Mouse (Mus musculus) brain, embryonic 14.5 days (tissue): ENCODE results near the gene Guca2a. TPM values are rescaled to one million over a fixed set of nuclear protein-coding genes. Genes with fewer than 3 reads are reported as not detected.
"Not testable (repeated sequence)": the region's sequence is repeated elsewhere in the genome, so short reads cannot be mapped to it uniquely, and the experiment has no call there.

Source experiments
- DNase-seq: peaks from one replicate; pipeline ENCODE4 v3.0.0-alpha.2; 2011; ENCODE audit warnings: low read depth
- CTCF ChIP-seq: fragments of 200-500 bp; IDR thresholded peaks from 2 replicates; pipeline ENCODE4 v1.5.1; 2012; ENCODE audit warnings: inconsistent platforms, mild to moderate bottlenecking, moderate library complexity, borderline replicate concordance; ENCODE audit not compliant: insufficient read depth, insufficient read length; ENCODE audit errors: extremely low read depth
- POLR2A ChIP-seq: fragments of 200-500 bp; IDR thresholded peaks from 2 replicates; pipeline ENCODE4 v1.6.1; 2012; ENCODE audit warnings: mild to moderate bottlenecking, inconsistent platforms, borderline replicate concordance; ENCODE audit not compliant: poor library complexity, insufficient read depth, insufficient read length, severe bottlenecking; ENCODE audit errors: extremely low read depth
- polyA plus RNA-seq: library from polyadenylated mRNA; depleted of rRNA; stranded (reverse); fragments of >200 nt; gene quantifications from 2 replicates; pipeline ENCODE4 v1.2.3, GENCODE M21; 2012

The Guca2a gene
- polyA plus RNA-seq, 1 experiment = 0.16 TPM

DNA sequence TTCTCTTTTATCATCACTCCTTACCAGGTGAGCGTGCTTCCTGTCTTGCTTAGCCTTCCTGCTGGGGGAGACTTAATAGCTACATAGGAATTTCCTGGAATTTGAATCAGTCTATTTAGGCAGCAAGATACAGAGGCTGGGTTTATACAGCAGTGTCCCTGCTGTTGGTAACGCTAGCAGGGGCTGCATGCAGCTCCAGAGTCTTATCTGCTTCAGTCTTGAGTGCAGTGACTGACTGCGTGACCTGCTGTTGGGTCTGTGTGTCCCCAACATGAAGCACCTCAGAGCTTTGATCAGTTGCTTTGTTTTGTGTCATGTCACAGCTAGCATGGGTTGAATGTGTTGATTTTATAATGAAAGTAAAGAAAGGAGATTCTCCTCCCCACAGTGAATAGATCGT lies 10.2 kb upstream of the Guca2a start:
- peak; percentile 35 for DNase-seq

DNA sequence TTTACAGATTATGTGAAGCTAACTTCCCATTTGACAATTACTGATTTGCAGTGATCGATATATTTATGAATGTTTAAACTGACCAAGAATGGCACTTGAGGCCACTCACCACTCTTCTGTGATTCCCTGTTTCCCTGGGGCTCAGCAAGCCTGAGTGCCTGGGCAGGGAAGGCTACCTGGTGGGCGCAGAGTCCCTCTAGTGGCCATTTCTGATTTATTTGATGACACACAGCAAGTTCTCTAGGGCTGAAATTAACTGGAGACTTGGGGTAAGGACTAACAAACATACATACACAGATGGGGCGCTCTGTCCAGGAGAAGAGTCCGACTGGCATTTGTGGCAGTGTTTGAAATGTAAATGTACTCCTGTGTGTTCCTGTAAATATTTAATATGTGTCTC lies 9.1 kb upstream of the Guca2a start:
- DNase-seq = not testable (repeated sequence)

More for the DNA sequence above, 10.2 kb upstream of the Guca2a start:
- no peak for TF ChIP-seq POLR2A
- TF ChIP-seq CTCF = no peak

DNA sequence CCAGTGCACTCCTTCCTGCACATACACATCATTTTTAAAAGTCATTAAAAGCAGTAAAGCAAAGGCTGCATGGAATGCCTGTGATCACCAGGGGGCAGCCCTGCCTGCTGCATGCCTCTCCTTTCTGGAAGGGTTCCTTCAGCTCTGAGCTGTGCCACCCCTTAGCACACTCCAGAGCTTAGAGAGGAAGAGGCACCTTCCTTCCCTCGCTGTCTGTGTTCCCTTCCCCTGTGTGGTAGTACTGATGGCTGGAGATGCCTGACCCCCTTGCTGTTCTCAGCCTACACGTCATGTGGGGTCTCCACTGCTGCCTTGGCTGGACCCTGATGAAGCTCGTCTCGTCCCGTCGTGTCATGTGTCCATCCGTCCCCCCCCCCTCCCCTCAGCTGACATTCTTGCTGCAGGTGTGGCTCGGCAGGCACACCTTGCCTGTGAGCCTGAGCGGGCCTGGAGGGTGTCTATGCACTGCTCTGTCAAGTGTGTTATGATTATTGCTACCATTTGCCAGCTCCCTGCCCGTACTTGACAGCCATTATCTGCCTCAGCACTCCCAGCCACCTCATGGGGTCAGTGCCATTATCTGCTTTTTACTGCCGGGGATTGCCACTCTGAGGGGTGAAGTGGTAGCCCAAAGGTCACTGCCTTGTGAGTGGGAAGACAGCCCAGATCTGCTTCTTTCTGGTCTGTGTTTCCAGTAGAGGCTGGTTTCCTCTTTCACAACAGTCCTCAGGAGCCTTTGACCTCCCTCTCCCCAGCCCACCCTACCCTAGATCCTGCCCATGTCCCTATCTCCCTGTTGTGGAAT lies 6.2 kb upstream of the Guca2a start:
- TF ChIP-seq CTCF (peak; percentile 73), POLR2A (no peak)
- peak; percentile 70 for DNase-seq

DNA sequence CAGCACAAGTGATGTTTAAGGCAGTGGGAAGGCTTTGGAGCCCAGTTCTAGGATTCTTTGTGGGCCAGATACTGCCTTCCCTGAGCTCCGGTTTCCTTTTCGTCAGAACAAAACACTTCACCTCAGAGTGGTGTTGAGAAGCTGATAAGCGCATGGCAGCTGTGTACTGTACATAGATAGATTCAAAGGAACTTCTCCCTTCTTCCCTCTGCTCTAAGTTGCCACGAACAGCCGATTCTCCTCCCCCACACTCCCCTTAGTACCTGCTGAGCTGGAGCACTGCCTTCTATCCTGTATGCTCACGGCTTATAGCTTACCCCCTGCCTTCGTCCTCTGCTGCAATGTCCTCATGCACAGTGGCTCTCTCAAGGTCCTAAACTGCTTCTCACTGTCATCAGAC lies 4.8 kb upstream of the Guca2a start:
- TF ChIP-seq POLR2A (no peak), CTCF (no peak)
- peak; percentile 16 for DNase-seq

DNA sequence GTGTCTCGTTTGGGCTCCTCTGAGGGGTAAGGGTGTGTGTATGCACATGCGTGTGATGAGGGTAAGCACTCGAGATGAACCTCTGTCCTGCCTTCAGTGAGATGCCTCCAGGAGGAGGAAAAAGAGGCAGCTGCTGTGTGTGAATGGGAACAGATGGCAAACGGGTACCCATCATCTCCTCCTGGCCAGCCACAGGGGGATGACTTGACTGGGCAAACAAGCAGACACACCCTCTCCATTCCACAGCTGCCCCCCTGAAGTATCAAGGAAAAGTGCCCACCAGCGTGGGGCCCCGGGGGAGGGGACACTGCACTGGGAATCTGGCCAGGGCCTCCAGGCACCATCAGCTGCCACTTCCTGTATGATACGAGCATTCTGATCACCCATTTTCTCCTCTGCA lies 4.2 kb upstream of the Guca2a start:
- TF ChIP-seq POLR2A (no peak), CTCF (no peak)
- peak; percentile 76 for DNase-seq

DNA sequence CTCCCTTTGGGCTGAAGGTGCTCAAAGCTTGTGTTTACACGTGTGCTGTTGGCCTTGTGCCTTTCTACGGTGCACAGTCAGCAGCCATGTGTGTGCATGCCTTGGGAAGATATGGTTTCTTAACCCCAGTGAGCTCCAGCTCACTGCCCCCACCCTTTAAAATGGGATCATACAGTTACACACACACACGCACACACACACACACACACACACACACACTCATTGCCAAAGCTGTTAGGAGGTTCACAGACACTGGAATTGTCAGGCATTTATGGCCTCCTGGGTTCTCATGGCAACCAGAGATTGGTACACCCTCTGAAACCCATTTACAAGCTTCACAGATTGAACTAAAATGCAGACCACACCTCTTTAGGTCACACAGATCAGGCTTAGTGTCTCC lies 3.6 kb upstream of the Guca2a start:
- DNase-seq = peak; percentile 9
- TF ChIP-seq POLR2A = no peak
- TF ChIP-seq CTCF = no peak

DNA sequence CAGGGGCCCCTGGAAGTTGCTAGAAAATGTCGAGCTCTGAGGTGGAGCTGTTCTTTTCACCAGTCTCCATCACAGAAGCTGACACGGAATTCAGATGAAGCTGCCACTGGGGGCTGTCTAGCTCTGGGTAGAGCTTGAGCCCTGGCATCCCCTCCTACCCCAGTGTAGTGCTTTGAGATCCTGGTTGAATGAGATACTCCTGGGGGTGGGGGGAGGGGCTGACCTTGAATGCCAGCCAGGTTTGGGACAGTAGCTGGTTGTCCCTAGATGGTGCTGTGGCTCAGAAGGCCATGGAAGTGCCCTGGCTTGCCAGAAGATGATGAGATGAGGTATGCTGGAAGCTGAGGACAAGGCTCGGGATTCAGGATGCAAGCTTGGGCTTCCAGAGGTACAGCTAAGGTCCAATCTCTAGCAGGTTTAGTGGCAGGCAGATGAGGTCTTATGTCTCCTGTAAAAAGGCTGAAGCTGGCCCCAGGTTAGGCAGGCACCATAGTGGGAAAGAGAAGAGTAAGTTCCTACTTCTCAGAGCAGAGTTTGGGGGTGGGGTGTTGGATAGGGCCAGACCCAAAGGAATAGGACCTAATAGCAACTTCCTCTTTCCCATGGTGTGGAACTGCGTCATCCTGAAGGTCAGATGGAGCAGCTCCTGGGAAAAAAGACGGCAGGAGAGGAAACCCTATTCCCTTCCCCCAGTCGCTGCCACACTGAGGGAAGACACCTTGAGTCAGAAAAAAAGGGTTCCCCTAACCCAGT lies 2.4 kb upstream of the Guca2a start:
- peak; percentile 38 for DNase-seq
- TF ChIP-seq CTCF (no peak), POLR2A (no peak)

DNA sequence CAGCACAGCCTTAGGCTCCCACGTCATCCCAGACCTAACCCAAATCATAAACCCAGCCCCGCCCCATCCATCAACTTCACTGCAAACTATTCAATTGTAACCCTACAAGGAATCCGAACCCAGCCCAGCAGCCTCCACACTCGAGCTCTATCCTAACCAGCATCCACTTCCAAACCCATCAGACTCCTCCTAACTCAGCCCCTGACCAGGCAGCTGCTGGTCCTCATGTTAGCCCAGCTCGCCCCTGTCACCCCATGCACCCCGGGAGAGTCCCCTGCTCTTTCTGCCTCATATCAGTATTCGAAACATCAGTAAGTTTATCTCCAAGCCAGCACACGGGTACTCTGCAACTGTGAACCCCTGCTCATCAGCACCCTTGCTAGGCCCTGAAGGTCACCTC lies 1.8 kb upstream of the Guca2a start:
- TF ChIP-seq CTCF (no peak), POLR2A (no peak)
- DNase-seq = no peak

DNA sequence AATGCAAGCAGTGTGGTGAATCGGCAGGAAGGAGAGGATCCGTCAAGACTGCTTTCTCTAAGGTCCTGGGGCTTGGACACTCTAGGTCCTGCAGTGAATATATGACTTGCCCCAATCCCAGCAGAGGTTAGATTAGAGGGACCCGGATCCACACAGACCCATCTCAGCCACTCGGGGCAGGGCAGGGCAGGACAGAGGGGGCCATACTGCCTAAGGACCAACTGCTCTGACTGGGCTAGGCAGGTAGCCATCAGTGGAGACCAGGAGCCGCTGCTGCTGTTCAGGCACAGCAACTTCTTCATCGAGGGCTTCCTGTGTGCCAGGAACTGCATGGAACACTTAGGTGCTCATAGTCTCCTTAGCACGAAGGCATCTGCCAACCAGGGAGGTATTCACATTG lies 773 bp upstream of the Guca2a start:
- TF ChIP-seq POLR2A (no peak), CTCF (no peak)
- DNase-seq = no peak

DNA sequence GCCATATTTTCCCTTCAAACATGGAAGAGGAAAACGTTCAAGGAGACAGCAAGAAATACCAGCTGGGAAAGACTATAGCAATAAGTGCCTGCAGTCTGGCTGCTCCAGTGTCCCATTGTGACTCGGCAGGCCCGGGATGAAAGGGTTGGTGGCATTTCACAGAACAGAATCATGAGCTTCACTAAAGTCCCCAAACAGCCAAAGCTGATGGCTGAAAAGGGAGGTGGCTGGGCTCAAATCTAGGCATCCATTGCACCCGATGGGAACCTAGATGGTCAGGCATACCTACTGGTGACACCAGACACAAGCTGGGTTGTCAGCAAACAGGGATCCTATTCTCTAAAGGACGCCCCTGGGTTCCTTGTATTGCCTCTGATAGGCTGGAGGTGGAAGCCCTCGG lies 442 bp downstream of the Guca2a start:
- TF ChIP-seq CTCF (no peak), POLR2A (no peak)
- no peak for DNase-seq

DNA sequence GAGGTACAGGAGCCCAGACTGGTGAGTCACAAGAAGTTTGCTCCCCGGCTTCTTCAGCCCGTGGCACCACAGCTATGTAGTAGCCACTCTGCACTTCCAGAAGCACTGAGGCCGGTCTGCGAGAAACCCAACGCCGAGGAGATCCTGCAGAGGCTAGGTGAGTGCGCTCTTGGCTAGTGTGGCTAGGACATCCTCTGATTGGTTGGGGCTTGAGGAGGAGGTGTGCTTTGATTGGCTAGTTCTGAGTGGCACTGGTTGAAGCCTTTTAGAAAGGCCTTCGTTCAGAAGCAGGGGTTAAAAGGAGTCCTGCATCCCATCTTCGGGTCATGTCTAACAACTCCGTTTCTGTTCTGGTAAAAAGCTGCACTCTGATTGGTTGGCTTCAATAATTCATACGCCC lies 1.2 kb downstream of the Guca2a start:
- TF ChIP-seq POLR2A (no peak), CTCF (no peak)

DNA sequence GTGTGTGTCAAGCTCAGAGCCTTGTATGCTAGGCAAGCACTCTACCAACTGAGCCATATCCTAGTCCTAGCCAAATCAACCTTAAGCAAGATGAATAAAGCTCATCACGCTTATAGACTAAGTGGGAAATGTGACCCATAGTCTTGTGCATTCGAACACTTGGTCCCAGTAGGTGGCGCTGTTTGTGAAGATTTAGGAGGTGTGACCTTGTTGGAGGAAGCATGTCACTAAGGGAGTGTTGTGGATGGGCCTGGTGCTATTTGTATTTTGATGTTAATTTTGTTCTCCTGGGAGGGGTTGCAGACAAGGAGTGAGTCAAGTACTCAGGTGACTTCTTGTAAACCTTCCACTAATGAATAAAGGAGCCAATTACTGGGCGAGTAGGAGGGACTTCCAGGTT lies 5.2 kb downstream of the Guca2a start:
- TF ChIP-seq CTCF = no peak
- no peak for TF ChIP-seq POLR2A
- DNase-seq = no peak

More for the DNA sequence above, 1.2 kb downstream of the Guca2a start:
- no peak for DNase-seq
